Mouse (Mus musculus) MEL-GATA-1-ER (cell line): ENCODE results near the gene Frg2f1.
"Not testable (repeated sequence)": the region's sequence is repeated elsewhere in the genome, so short reads cannot be mapped to it uniquely, and the experiment has no call there.

Source experiments
- DNase-seq: peaks from one replicate; pipeline ENCODE4 v3.0.0-alpha.2; 2012; ENCODE audit warnings: low read depth; ENCODE audit errors: extremely low read depth

The Frg2f1 gene

DNA sequence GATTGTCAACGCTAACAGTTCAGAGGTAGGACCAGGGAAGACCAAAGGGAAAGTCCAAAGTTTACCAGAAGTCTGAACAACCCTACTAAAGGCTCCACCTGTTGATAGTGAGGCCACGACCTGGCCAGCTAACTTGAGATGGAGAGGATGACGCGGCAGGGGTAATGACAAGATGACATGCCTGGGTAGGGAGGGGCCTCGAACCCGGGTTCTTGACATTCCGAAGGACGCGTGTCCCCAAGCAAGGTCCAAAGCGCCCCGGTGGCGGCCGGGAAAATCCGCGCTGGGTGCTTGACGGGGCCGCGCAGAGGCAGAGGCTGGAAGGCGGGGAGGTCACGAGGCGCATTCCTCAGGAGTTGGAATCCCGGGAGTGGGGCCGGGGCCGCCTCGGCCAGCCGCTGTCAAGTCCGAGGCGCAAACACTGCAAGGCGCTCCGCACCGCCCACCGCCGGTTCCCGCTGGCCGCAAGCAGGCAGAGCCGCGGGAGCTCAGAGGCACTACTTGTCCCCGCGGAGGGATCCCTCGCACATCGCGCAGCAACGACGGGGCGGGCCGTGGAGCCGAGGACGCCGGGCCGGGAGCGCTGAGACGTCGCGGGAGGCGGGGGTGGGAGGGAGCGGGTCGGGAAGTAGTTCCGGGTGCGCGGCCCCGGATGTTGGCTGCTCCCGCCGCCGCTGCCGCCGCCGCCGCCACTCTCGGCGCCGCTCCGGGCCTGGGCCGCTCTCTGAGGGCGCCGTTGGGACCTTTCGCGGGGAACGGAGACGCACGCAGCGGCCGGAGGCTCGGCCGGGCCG lies at the start of gene Frg2f1:
Gene Frg2f1, minus strand, starts transcription at position 499 of the 794 bp plus-strand sequence.
- peak; percentile 73 for DNase-seq

DNA sequence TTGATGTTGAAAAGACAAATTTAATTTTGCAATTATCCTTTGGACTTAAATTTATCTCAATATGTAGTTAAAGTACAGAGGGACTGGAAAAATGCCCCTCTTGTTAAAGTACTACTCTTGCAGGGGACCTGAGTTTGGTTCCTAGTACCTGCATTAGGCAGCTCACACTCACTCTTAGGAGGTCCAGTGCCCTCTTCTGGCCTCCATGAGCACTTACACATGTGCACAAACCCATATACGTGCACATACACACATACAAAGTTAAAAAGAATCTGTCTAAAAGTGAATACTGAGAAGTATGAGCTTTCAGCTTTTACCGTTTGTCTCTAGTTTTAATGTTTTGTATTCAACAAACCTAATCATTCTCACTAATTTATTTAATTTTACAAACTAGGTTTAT lies 48.7 kb upstream of the Frg2f1 start:
- DNase-seq: no peak

DNA sequence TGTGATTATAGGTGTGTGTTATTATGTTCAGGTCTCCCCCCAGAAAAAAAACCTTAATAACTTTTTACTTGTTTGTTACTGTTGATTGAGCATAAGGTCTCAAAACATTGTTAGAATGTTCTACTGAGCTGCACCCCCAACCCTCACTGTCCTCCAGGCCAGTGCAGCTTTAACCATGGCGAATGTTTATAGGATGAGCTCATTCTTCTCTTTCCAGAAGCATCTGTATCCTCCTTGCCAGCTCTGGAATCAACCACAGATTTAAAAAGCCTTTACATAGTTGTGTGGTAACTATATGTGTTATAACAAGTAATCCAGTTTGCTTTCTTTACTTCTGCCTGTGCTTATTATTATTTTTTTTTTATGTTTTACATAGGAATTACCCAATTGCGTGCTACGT lies 36.1 kb upstream of the Frg2f1 start:
- no peak for DNase-seq

GRCm38 (mm10) chr4:119574504-119574903 lies 35.2 kb upstream of the Frg2f1 start:
- no peak for DNase-seq

DNA sequence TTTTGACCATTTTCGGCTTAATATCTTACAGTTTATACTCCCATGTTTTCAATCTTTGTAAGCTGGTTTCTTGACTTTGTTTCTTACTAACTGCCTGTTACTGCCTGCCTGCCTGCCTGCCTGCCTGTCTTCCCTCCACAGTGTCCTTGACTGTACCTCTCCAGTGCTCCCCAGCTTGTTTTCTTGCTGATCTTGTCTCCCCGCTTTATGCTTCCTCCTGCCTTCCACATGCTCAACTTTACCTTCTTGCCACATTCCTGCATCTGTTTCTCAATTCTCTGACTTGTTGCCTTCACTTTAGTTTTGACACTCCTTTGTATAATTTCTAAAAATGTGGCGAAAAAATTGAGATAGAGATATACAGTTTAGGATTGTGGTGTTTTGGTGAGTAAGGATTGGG lies 33.4 kb upstream of the Frg2f1 start:
- DNase-seq: no peak

- no peak for DNase-seq
Measured at GRCm38 (mm10) chr4:119566322-119566835, 27.1 kb upstream of the Frg2f1 start.

DNA sequence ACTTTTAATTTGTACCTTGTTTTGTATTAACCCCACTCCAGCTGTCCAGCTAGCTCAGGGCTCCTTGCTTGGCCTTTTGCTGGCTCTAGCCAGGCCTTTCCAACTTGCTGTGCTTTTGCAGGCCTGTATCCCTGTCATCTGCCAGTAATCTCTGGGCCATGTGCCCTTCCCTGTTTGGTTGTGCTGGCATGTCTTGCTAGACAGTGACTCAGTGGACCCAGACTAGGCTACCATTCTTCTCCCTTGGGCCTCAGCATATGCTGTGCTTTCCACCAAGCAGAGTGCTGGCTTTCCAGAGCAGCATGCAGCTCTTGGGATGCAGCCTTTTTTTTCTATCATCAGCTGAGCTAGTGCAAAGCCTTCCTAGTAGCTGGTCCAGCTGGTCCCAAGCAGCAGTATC lies 23.8 kb upstream of the Frg2f1 start:
- DNase-seq: no peak

DNA sequence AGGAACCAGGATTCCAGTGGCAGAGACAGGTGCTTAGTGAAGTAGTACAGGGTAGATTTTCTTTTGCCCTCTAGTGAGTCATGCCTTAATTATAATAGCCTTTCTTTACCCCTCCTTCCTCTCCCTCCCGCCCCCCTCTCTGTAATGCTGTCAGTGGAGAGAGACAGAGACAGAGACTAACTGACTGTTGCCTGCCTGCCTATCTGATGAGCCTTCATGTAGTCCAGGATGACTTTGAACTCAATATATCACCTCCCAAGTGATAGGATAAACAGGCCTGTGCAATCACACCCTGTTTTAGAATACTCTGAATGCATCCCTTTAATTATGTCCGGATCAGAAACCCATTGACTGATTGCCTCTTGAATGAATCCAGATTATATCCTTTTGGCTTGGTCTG lies 16.1 kb upstream of the Frg2f1 start:
- no peak for DNase-seq

- no peak for DNase-seq
Measured at GRCm38 (mm10) chr4:119550864-119551263, 11.5 kb upstream of the Frg2f1 start.

GRCm38 (mm10) chr4:119540533-119540890 lies 1.2 kb upstream of the Frg2f1 start:
- DNase-seq: no peak

DNA sequence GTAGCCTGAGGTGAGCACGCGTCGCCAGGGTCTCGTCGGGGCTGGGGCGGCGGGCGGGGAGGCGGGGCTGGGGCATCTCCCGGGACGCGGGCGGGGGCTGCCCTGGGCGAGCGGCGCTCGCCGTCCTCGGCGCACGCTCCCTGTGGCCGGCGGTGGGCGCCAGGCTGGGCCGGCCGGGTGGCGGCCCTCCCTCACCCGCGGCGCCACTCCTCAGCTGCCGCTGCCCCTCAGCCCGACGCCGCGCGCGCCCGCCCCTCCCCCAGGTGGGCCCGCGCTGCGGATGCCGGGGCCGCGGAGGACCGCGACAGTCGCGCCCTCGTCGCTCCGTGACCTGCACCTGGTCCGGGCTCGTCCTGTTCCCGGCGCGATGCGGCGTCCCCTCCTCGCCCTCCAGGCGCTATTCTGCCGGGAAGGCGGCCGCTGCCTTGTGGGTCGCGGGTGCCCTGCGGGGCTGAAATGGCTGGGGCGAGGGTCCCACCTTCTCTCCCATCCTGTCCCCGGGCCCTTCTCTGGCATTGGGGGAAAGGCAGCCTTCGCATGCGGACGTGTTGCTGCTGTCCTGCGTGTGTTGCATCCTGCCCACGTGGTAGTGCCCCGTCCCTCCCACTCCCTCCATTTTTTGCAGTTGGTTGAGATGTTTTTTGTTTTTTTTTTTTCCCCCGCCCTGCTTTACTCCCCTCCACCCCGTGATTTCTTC lies 655 bp upstream of the Frg2f1 start:
- DNase-seq: no peak

- no peak for DNase-seq
Measured at GRCm38 (mm10) chr4:119537436-119537835, 1.9 kb downstream of the Frg2f1 start.

GRCm38 (mm10) chr4:119536615-119537014 lies 2.7 kb downstream of the Frg2f1 start, which contains the start of gene Foxj3:
TSS of gene Foxj3 (plus strand) at chr4:119537004.
- DNase-seq: not testable (repeated sequence)

DNA sequence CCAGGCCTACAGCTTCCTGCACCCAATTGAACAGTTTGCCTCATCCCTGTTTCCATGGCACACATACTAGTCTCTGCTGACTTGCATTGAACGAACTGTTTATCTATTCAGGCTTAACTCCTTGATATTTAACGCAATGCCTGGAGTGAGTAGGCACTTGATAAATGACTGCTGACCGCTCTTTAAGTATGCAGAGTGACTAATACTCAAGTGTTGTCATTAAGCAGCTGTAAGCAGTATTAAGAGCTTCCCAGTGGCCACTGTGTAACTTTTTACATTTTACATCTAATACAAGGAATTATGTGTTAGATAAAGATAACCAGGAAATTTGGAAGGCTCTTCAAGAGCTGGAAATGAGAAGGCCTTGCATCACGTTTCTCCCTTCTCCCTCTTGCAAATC lies 4.2 kb downstream of the Frg2f1 start:
- DNase-seq: no peak

GRCm38 (mm10) chr4:119531813-119532212 lies 7.5 kb downstream of the Frg2f1 start:
- no peak for DNase-seq

DNA sequence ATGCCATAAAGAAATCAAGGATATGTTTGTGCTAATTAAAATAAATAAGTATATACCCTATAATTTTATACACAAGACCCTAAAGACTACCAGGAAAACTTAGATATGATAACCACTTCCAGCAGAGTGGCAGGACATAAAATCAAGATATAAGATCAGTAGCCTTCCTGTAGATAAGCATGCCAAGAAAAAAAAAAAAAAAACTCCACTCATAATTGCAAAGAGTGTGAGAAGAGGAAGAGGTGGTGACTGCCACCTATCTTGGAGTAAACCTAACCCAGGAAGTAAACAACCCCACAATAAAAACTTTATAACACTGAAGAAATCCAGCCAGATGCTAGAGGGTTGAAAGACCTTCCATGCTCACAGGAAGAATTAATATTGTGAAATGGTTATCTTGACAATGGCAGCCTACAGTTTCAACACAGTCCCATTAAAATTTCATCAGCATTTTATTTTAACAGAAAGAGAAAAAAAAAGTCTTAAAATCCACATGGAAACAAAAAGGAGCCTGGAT lies 12.9 kb downstream of the Frg2f1 start:
- DNase-seq: no peak

DNA sequence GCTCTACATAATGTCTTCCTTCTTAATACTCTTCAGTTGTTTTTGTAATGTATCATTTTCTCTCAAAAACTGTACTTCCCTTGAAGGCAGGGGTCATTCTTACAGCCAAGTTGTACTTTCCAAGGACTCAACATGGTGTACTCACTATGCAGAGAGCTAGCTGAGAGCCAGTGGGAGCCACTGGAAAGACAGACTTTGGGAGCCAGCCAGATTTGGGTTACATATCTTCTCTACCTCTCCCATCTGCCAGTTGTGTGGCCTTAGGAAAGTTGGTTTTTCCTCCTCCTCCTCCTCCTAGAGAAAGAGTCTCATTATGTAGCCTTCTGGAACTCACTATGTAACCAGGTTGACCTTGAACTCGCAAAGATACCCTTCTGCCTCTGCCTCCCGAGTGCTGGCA lies 14.9 kb downstream of the Frg2f1 start:
- no peak for DNase-seq

DNA sequence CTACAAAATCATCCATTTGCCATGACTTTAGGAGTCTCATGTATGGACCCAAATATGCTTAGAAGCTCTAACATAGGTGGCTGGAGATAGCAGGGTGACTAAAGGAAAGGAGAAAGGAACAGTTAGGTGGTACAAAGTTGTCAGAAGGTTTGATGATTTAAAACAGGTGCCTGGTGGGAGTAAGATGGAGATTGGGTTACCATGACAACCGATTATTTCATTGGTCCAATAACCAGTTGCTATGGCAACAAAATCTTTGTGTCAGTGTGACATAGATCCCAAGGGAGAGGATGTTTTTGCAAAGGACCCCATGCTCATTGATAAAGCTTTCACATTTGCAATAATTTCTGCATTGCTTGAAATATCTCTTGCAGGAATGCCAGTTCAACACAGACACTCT lies 15.3 kb downstream of the Frg2f1 start:
- no peak for DNase-seq

DNA sequence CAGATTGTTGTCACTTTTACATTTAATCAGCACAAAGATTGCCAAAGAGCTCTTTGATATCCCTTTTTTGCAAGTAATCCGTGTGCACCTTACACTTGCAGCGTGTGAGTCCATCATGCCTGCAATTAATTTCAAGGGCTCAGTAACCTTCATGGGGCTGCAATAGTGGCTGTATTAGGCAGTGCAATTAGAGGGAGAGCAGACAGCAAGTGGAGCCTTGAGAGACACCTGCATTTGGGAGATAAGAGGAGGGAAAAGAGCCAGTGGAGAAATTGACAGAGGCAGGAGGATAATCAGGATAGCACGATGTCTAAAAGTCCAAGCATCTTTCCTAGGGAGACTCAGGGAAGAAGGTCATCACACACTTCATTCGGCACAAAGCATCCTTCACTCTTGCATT lies 15.8 kb downstream of the Frg2f1 start:
- no peak for DNase-seq

GRCm38 (mm10) chr4:119512731-119513141 lies 26.6 kb downstream of the Frg2f1 start:
- no peak for DNase-seq

DNA sequence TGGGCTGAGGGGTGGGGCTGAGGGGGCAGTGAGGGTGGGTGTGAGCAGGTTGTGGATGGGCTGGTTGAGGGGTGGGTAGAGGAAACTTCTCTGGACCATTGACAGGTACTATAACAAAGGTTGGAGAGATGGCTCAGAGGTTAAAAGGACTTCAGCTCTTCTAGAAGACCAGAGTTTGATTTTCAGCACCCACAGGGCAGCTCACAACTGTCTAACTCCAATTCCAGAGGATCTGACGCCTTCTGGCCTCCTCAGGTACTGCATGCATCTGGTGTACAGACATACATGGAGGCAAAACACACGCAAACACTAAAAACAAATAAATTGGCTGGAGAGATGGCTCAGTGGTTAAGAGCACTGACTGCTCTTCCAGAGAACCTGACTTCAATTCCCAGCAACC lies 27.7 kb downstream of the Frg2f1 start:
- DNase-seq: no peak

DNA sequence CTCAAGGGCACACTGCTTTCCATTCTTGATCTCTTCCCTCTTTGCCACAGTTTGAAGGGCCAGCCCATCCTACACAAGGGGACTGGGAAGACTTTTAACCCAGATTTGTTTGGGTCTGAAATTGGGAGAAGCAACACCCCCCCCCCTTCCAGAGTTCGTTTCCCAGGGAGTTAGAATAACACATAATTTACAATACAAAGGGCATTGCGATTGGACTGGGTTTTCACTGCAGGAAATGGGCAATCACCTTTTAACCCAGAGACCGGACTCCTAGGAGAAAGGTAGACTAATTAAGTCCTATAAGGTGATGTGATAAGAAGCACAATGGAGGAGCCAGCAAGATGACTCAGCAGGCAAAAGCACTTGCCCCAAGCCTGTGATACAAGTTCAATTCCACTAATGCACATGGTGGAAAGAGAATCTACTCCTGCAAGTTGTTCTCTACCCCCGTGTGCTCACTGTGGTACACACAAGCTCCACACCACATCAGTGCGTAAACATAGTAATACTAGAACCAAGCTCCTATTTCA lies 40.9 kb downstream of the Frg2f1 start:
- no peak for DNase-seq
